Mouse (Mus musculus): Measurements from ENCODE around the gene Gm15557. TPM values are rescaled to one million over a fixed set of nuclear protein-coding genes. Genes with fewer than 3 reads are reported as not detected.
"Not testable (repeated sequence)": the region's sequence is repeated elsewhere in the genome, so short reads cannot be mapped to it uniquely, and the experiment has no call there.

Gm15557 gene
- polyA plus RNA-seq (2014; fragmentation: Nextera tagmentation; extraction: Ambion mirVana): not detected in 2 replicates

DNA sequence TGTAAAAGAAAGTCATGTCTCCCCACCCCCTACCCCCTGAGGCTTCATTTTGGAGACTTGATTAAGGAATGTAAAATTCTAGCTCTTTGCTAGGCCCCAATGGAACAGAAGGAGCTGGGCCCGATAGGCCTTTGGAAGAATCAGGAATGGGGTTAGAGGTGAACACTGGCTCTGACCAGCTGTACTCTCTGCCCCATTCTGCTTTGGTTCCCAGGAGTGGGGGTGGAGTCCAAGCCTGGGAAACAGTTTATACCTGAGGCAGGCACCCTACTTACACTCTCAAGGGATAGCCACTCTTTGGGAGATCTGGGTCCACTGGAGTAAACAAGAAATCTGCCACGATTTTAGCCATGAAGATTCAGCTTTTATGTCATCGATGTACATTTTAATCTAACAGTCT is at the start of gene Gm15557:
Gene Gm15557 (plus strand): TSS at position 48 of the 400 bp plus-strand sequence.
- no peaks in the 10 kb centered on the region for H3K27me3 ChIP-seq (ENCODE audit: control insufficient read depth, insufficient read depth, low read length)
- 84% methylated on average over 3 of the region's 3 CpGs for WGBS
- H3K4me3 ChIP-seq (ENCODE audit: low read depth, low read length): no peak within 1 kb of the TSS
- H3K4me2 ChIP-seq (ENCODE audit: low read depth): no peak within 1 kb of the TSS
- H3K4me1 ChIP-seq (ENCODE audit: control insufficient read depth, insufficient read depth, low read length): peaks cover 4% of the 10 kb centered on the region; the same call in 1 of the 2 replicates
- H3K9me3 ChIP-seq (ENCODE audit: control insufficient read depth, low read length): no peaks in the 10 kb centered on the region
- no peaks in the 10 kb centered on the region for H3K36me3 ChIP-seq (ENCODE audit: control insufficient read depth, insufficient read depth, low read length)
- DNase-seq (ENCODE audit: low spot score) (no peak), ATAC-seq (ENCODE audit: insufficient read depth, low FRiP score, low TSS enrichment) (no peak)
- H3K9ac ChIP-seq (ENCODE audit: low read length): no peak within 1 kb of the TSS
- no peak within 1 kb of the TSS for H3K27ac ChIP-seq (ENCODE audit: low read depth, low read length)

GRCm38 (mm10) chr2:155894307-155895045 is 46.1 kb upstream of the Gm15557 start:
- no peak for DNase-seq (ENCODE audit: low spot score)
- H3K4me3 ChIP-seq (ENCODE audit: low read depth, low read length): no peak overlapping the region
- ATAC-seq (ENCODE audit: insufficient read depth, low FRiP score, low TSS enrichment): no peak
- WGBS: 89% methylated on average over 13 of the region's 13 CpGs
- H3K9ac ChIP-seq (ENCODE audit: low read length): no peak overlapping the region
- no peak overlapping the region for H3K27ac ChIP-seq (ENCODE audit: low read depth, low read length)
- H3K27me3 ChIP-seq (ENCODE audit: control insufficient read depth, insufficient read depth, low read length): no peaks in the 10 kb centered on the region
- H3K4me1 ChIP-seq (ENCODE audit: control insufficient read depth, insufficient read depth, low read length): no peaks in the 10 kb centered on the region
- H3K9me3 ChIP-seq (ENCODE audit: control insufficient read depth, low read length): no peaks in the 10 kb centered on the region
- no peak overlapping the region for H3K4me2 ChIP-seq (ENCODE audit: low read depth)
- H3K36me3 ChIP-seq (ENCODE audit: control insufficient read depth, insufficient read depth, low read length): no peaks in the 10 kb centered on the region

- Histone ChIP-seq H3K9ac (ENCODE audit: low read length) (no peak overlapping the region), H3K4me1 (ENCODE audit: control insufficient read depth, insufficient read depth, low read length) (no peaks in the 10 kb centered on the region), H3K27ac (ENCODE audit: low read depth, low read length) (no peak overlapping the region), H3K36me3 (ENCODE audit: control insufficient read depth, insufficient read depth, low read length) (no peaks in the 10 kb centered on the region), H3K4me3 (ENCODE audit: low read depth, low read length) (no peak overlapping the region), H3K9me3 (ENCODE audit: control insufficient read depth, low read length) (no peaks in the 10 kb centered on the region), H3K4me2 (ENCODE audit: low read depth) (no peak overlapping the region), H3K27me3 (ENCODE audit: control insufficient read depth, insufficient read depth, low read length) (no peaks in the 10 kb centered on the region)
- DNase-seq (ENCODE audit: low spot score) (no peak), ATAC-seq (ENCODE audit: insufficient read depth, low FRiP score, low TSS enrichment) (no peak)
- 83% methylated on average over 16 of the region's 16 CpGs for WGBS
These were observed 45.3 kb upstream of the Gm15557 start for GRCm38 (mm10) chr2:155895046-155895735.

DNA sequence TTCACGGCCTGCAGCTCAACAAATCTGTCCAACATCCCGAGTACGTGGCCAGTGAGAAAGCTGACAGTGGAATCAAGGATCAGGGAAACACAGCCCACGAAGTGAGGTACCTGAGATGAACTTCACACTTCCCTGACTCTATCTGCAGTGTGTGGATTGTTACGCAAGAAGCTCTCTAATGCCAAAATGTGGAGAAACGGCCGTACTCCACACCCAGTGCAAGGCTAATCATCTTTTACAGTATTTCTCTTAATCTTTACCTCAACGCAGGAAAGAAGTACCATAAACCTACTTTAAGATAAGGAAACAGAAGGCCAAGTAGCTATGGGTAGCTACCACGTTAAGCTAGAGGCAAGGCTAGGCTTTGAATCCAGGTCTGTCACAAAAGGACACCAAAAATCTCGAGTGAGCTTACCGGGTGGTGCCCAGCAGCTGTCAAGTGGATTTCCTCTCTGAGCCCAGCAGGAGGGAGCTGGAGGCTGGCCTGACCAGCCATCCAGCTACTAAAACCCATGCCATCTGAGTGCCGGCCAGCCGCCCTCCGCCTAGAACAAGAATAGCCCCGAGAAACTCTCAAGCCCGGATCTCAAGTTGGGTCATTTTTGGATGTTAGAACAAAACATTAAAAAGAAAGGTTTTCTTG is 37.4 kb upstream of the Gm15557 start:
- Histone ChIP-seq H3K4me3 (ENCODE audit: low read depth, low read length) (no peak overlapping the region), H3K9me3 (ENCODE audit: control insufficient read depth, low read length) (no peaks in the 10 kb centered on the region), H3K36me3 (ENCODE audit: control insufficient read depth, insufficient read depth, low read length) (no peaks in the 10 kb centered on the region), H3K27ac (ENCODE audit: low read depth, low read length) (no peak overlapping the region), H3K4me1 (ENCODE audit: control insufficient read depth, insufficient read depth, low read length) (no peaks in the 10 kb centered on the region), H3K27me3 (ENCODE audit: control insufficient read depth, insufficient read depth, low read length) (no peaks in the 10 kb centered on the region), H3K9ac (ENCODE audit: low read length) (no peak overlapping the region), H3K4me2 (ENCODE audit: low read depth) (no peak overlapping the region)
- ATAC-seq (ENCODE audit: insufficient read depth, low FRiP score, low TSS enrichment) (no peak), DNase-seq (ENCODE audit: low spot score) (no peak)
- WGBS: 89% methylated on average over 16 of the region's 16 CpGs

- ATAC-seq (ENCODE audit: insufficient read depth, low FRiP score, low TSS enrichment): no peak
- 91% methylated on average over 6 of the region's 6 CpGs for WGBS
- H3K36me3 ChIP-seq (ENCODE audit: control insufficient read depth, insufficient read depth, low read length): no peaks in the 10 kb centered on the region
These were observed 36.9 kb upstream of the Gm15557 start for GRCm38 (mm10) chr2:155903632-155904008.

GRCm38 (mm10) chr2:155914684-155915083 is 25.8 kb upstream of the Gm15557 start:
- no peak overlapping the region for H3K9ac ChIP-seq (ENCODE audit: low read length)
- no peaks in the 10 kb centered on the region for H3K9me3 ChIP-seq (ENCODE audit: control insufficient read depth, low read length)
- H3K4me3 ChIP-seq (ENCODE audit: low read depth, low read length): no peak overlapping the region
- H3K36me3 ChIP-seq (ENCODE audit: control insufficient read depth, insufficient read depth, low read length): no peaks in the 10 kb centered on the region
- no peaks in the 10 kb centered on the region for H3K4me1 ChIP-seq (ENCODE audit: control insufficient read depth, insufficient read depth, low read length)
- H3K27me3 ChIP-seq (ENCODE audit: control insufficient read depth, insufficient read depth, low read length): no peaks in the 10 kb centered on the region
- DNase-seq (ENCODE audit: low spot score) (no peak), ATAC-seq (ENCODE audit: insufficient read depth, low FRiP score, low TSS enrichment) (no peak)
- H3K27ac ChIP-seq (ENCODE audit: low read depth, low read length): no peak overlapping the region
- 91% methylated on average over 6 of the region's 6 CpGs for WGBS
- H3K4me2 ChIP-seq (ENCODE audit: low read depth): no peak overlapping the region

More at GRCm38 (mm10) chr2:155903632-155904008, 36.9 kb upstream of the Gm15557 start:
- DNase-seq (ENCODE audit: low spot score): no peak
- Histone ChIP-seq H3K27ac (ENCODE audit: low read depth, low read length) (no peak overlapping the region), H3K4me3 (ENCODE audit: low read depth, low read length) (no peak overlapping the region), H3K9ac (ENCODE audit: low read length) (no peak overlapping the region), H3K4me1 (ENCODE audit: control insufficient read depth, insufficient read depth, low read length) (no peaks in the 10 kb centered on the region), H3K9me3 (ENCODE audit: control insufficient read depth, low read length) (no peaks in the 10 kb centered on the region), H3K27me3 (ENCODE audit: control insufficient read depth, insufficient read depth, low read length) (no peaks in the 10 kb centered on the region), H3K4me2 (ENCODE audit: low read depth) (no peak overlapping the region)

DNA sequence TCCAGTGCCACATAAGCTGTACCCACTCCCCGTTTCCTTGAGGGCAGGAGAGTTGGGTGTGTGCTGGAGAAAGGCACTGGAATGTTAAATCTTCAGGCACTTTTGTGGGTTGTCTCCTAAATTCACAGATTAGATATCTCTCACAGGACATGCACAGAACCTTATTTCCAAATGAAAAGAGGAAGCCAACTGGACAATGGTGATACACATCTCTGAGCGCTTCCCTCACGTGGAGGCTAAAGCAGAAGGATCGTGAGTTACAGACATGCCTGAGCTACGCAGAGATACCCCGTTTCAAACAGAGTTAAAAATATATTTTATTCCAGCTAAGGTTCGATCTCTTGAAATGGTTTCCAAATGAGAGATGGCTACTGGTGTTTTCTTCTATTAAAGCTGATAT is 17.4 kb upstream of the Gm15557 start:
- DNase-seq (ENCODE audit: low spot score) (no peak), ATAC-seq (ENCODE audit: insufficient read depth, low FRiP score, low TSS enrichment) (no peak)
- WGBS: 98% methylated on average over 7 of the region's 7 CpGs
- H3K27me3 ChIP-seq (ENCODE audit: control insufficient read depth, insufficient read depth, low read length): no peaks in the 10 kb centered on the region
- no peaks in the 10 kb centered on the region for H3K4me1 ChIP-seq (ENCODE audit: control insufficient read depth, insufficient read depth, low read length)
- peaks cover 3% of the 10 kb centered on the region; the same call in 1 of the 2 replicates for H3K36me3 ChIP-seq (ENCODE audit: control insufficient read depth, insufficient read depth, low read length)
- no peaks in the 10 kb centered on the region for H3K9me3 ChIP-seq (ENCODE audit: control insufficient read depth, low read length)
- no peak overlapping the region for H3K9ac ChIP-seq (ENCODE audit: low read length)
- no peak overlapping the region for H3K4me2 ChIP-seq (ENCODE audit: low read depth)
- no peak overlapping the region for H3K4me3 ChIP-seq (ENCODE audit: low read depth, low read length)
- H3K27ac ChIP-seq (ENCODE audit: low read depth, low read length): no peak overlapping the region

DNA sequence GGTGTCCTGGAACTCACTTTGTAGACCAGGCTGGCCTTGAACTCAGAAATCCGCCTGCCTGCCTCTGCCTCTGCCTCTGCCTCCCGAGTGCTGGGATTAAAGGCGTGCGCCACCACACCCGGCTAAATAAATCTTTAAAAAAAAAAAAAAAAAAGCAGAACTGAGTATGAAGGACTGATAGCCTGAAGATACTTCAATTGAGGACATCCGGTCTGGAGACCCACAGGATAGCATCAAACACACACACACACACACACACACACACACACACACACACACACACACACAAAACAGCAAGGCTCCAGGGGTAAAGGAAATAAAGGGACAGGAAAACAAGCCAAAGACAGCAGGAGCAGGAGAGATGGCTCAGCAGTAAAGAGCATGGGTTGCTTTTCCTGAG is 15.3 kb upstream of the Gm15557 start:
- H3K4me3 ChIP-seq (ENCODE audit: low read depth, low read length); H3K4me1 ChIP-seq (ENCODE audit: control insufficient read depth, insufficient read depth, low read length); H3K27ac ChIP-seq (ENCODE audit: low read depth, low read length); H3K36me3 ChIP-seq (ENCODE audit: control insufficient read depth, insufficient read depth, low read length); H3K9me3 ChIP-seq (ENCODE audit: control insufficient read depth, low read length); DNase-seq (ENCODE audit: low spot score); H3K9ac ChIP-seq (ENCODE audit: low read length); H3K27me3 ChIP-seq (ENCODE audit: control insufficient read depth, insufficient read depth, low read length); H3K4me2 ChIP-seq (ENCODE audit: low read depth); ATAC-seq (ENCODE audit: insufficient read depth, low FRiP score, low TSS enrichment): not testable (repeated sequence)
- WGBS: 90% methylated on average over 6 of the region's 6 CpGs
